Mouse (Mus musculus) olfactory bulb, adult 2 months (tissue): ENCODE results near the gene Zdhhc17. TPM values are rescaled to one million over a fixed set of nuclear protein-coding genes. Genes with fewer than 3 reads are reported as not detected.

ENCODE experiments used
- H3K27ac ChIP-seq: fragments of 200-500 bp; 2 replicates; pipeline ENCODE4 v1.5.1; 2012; ENCODE audit warnings: low read depth, low read length; ENCODE audit not compliant: insufficient read depth
- H3K4me1 ChIP-seq: fragments of 200-500 bp; 2 replicates; pipeline ENCODE4 v1.6.1; 2012; ENCODE audit warnings: low read length; ENCODE audit not compliant: control insufficient read depth, insufficient read depth
- H3K4me3 ChIP-seq: fragments of 200-500 bp; 2 replicates; pipeline ENCODE4 v1.5.1; 2012; ENCODE audit warnings: mild to moderate bottlenecking, low read depth, low read length, moderate library complexity; ENCODE audit not compliant: insufficient read depth
- CTCF ChIP-seq: fragments of 200-500 bp; IDR thresholded peaks from 2 replicates; pipeline ENCODE4 v1.5.1; 2012; ENCODE audit warnings: low read depth, mild to moderate bottlenecking, low read length, moderate library complexity; ENCODE audit not compliant: insufficient read depth
- POLR2A ChIP-seq: fragments of 200-500 bp; IDR thresholded peaks from 2 replicates; pipeline ENCODE4 v1.6.1; 2012; ENCODE audit warnings: mild to moderate bottlenecking, low read depth, low read length, moderate library complexity; ENCODE audit not compliant: insufficient read depth
- WGBS: fragments of 180-500 bp; shearing (Covaris S2); methylation state at CpG from one replicate; pipeline ENCODE4 v1.1.7; 2018; 5-methylcytosine and 5-hydroxymethylcytosine counted together
- polyA plus RNA-seq: library from polyadenylated mRNA; stranded (reverse); fragments of >200 nt; gene quantifications from 2 replicates; pipeline ENCODE4 v1.2.4, GENCODE M21; 2012; ENCODE audit warnings: low replicate concordance; ENCODE audit not compliant: missing spikeins, insufficient read depth, insufficient read length

Zdhhc17 gene
- polyA plus RNA-seq, 1 experiment, result 189 TPM

- Histone ChIP-seq H3K4me1 (peaks cover 15% of the 10 kb centered on the region), H3K4me3 (no peak overlapping the region), H3K27ac (0 out of 2 replicates have a peak overlapping the region, but pooled peaks have one; percentile 0)
- TF ChIP-seq CTCF, result no peak
- no peak for TF ChIP-seq POLR2A
- WGBS, result 52% methylated on average over 19 of the region's 19 CpGs
Measured at GRCm38 (mm10) chr10:110938841-110939549, 70.9 kb downstream of the Zdhhc17 start.

GRCm38 (mm10) chr10:110938361-110938760 is 71.6 kb downstream of the Zdhhc17 start:
- WGBS, result 78% methylated on average over 7 of the region's 7 CpGs
- TF ChIP-seq CTCF (no peak), POLR2A (no peak)
- H3K4me1 ChIP-seq, result peaks cover 15% of the 10 kb centered on the region
- H3K4me3 ChIP-seq, result no peak overlapping the region
- no peak overlapping the region for H3K27ac ChIP-seq

GRCm38 (mm10) chr10:110935669-110936068 is 74.3 kb downstream of the Zdhhc17 start:
- no peak overlapping the region for H3K27ac ChIP-seq
- H3K4me1 ChIP-seq, result peaks cover 25% of the 10 kb centered on the region
- H3K4me3 ChIP-seq, result no peak overlapping the region
- TF ChIP-seq POLR2A (no peak), CTCF (no peak)
- 91% methylated on average over 7 of the region's 7 CpGs for WGBS

- WGBS, result 90% methylated on average over 11 of the region's 11 CpGs
- Histone ChIP-seq H3K4me1 (peaks cover 25% of the 10 kb centered on the region), H3K4me3 (no peak overlapping the region), H3K27ac (no peak overlapping the region)
- TF ChIP-seq POLR2A (no peak), CTCF (no peak)
Measured at GRCm38 (mm10) chr10:110935081-110935480, 74.9 kb downstream of the Zdhhc17 start.

GRCm38 (mm10) chr10:110933584-110933983 is 76.4 kb downstream of the Zdhhc17 start:
- TF ChIP-seq POLR2A, result no peak
- H3K27ac ChIP-seq, result no peak overlapping the region
- WGBS, result 81% methylated on average over 5 of the region's 5 CpGs
- no peak overlapping the region for H3K4me3 ChIP-seq
- peaks cover 22% of the 10 kb centered on the region for H3K4me1 ChIP-seq

- peak overlapping the region; percentile 27 for H3K4me3 ChIP-seq
- peak overlapping the region; percentile 81 for H3K27ac ChIP-seq
Measured at GRCm38 (mm10) chr10:110931913-110932560, 77.9 kb downstream of the Zdhhc17 start.

GRCm38 (mm10) chr10:110931161-110931912 is 78.6 kb downstream of the Zdhhc17 start:
- TF ChIP-seq POLR2A (no peak), CTCF (no peak)
- Histone ChIP-seq H3K4me1 (peaks cover 19% of the 10 kb centered on the region), H3K4me3 (peak overlapping the region; percentile 27), H3K27ac (peak overlapping the region; percentile 92)
- WGBS, result 16% methylated on average over 13 of the region's 13 CpGs

More at GRCm38 (mm10) chr10:110931913-110932560, 77.9 kb downstream of the Zdhhc17 start:
- TF ChIP-seq CTCF (no peak), POLR2A (no peak)
- WGBS, result 30% methylated on average over 20 of the region's 20 CpGs
- H3K4me1 ChIP-seq, result peaks cover 19% of the 10 kb centered on the region

- WGBS, result 60% methylated on average over 4 of the region's 4 CpGs
- peaks cover 19% of the 10 kb centered on the region for H3K4me1 ChIP-seq
- 0 out of 2 replicates have a peak overlapping the region, but pooled peaks have one; percentile 38 for H3K27ac ChIP-seq
- no peak for TF ChIP-seq POLR2A
- TF ChIP-seq CTCF, result no peak
- H3K4me3 ChIP-seq, result no peak overlapping the region
Measured at GRCm38 (mm10) chr10:110929756-110930155, 80.2 kb downstream of the Zdhhc17 start.

- Histone ChIP-seq H3K4me1 (peaks cover 19% of the 10 kb centered on the region), H3K4me3 (no peak overlapping the region), H3K27ac (no peak overlapping the region)
- WGBS, result 77% methylated on average over 11 of the region's 11 CpGs
- no peak for TF ChIP-seq POLR2A
- no peak for TF ChIP-seq CTCF
Measured at GRCm38 (mm10) chr10:110927491-110927890, 82.4 kb downstream of the Zdhhc17 start.
